Mouse (Mus musculus) lung, adult 2 months (tissue): ENCODE data around the gene Net1.

Experiments used
- CTCF ChIP-seq: fragments of 200-500 bp; IDR thresholded peaks from 2 replicates; pipeline ENCODE4 v1.5.1; 2011; ENCODE audit warnings: mild to moderate bottlenecking, low read length, control low read depth; ENCODE audit not compliant: insufficient read depth
- POLR2A ChIP-seq: fragments of 200-500 bp; IDR thresholded peaks from 2 replicates; pipeline ENCODE4 v1.6.1; 2011; ENCODE audit warnings: low read depth, mild to moderate bottlenecking, control low read depth, low read length, borderline replicate concordance; ENCODE audit errors: extremely low read depth

GRCm38 (mm10) chr13:3865648-3866354 lies 52.2 kb downstream of the Net1 start:
- no peak for TF ChIP-seq POLR2A
- no peak for TF ChIP-seq CTCF
